Mouse (Mus musculus): ENCODE measurements around the gene Plekha6.

The Plekha6 gene

GRCm38 (mm10) chr1:133163820-133164431, at the start of gene Plekha6:
TSS of gene Plekha6 (plus strand) at chr1:133164210.
- peak; percentile 30 for DNase-seq

- no peak for DNase-seq
Measured at GRCm38 (mm10) chr1:133116108-133116507, 47.9 kb upstream of the Plekha6 start.

GRCm38 (mm10) chr1:133118127-133118526, 45.9 kb upstream of the Plekha6 start:
- peak; percentile 71 for DNase-seq

GRCm38 (mm10) chr1:133118844-133119243, 45.2 kb upstream of the Plekha6 start:
- no peak for DNase-seq

- peak; percentile 38 for DNase-seq
Measured at GRCm38 (mm10) chr1:133119931-133120712, 43.9 kb upstream of the Plekha6 start.

GRCm38 (mm10) chr1:133121246-133121645, 42.8 kb upstream of the Plekha6 start:
- DNase-seq, result no peak

- DNase-seq, result no peak
Measured at GRCm38 (mm10) chr1:133124137-133124536, 39.9 kb upstream of the Plekha6 start.

- DNase-seq, result no peak
Measured at GRCm38 (mm10) chr1:133125640-133126364, 38.2 kb upstream of the Plekha6 start.

- no peak for DNase-seq
Measured at GRCm38 (mm10) chr1:133126365-133126740, 37.7 kb upstream of the Plekha6 start.

- no peak for DNase-seq
Measured at GRCm38 (mm10) chr1:133127328-133127727, 36.7 kb upstream of the Plekha6 start.

- DNase-seq, result no peak
Measured at GRCm38 (mm10) chr1:133129471-133130221, 34.4 kb upstream of the Plekha6 start.

GRCm38 (mm10) chr1:133130638-133131560, 33.1 kb upstream of the Plekha6 start, which contains the start of gene Ppp1r15b:
TSS of gene Ppp1r15b (plus strand) at chr1:133131143.
- DNase-seq, result peak; percentile 99

GRCm38 (mm10) chr1:133131561-133131905, 32.5 kb upstream of the Plekha6 start:
- DNase-seq, result no peak

GRCm38 (mm10) chr1:133131936-133132335, 32.1 kb upstream of the Plekha6 start:
- DNase-seq, result no peak

GRCm38 (mm10) chr1:133132388-133133326, 31.4 kb upstream of the Plekha6 start:
- DNase-seq, result no peak

GRCm38 (mm10) chr1:133133425-133133824, 30.6 kb upstream of the Plekha6 start:
- no peak for DNase-seq

- no peak for DNase-seq
Measured at GRCm38 (mm10) chr1:133134071-133134470, 29.9 kb upstream of the Plekha6 start.

- no peak for DNase-seq
Measured at GRCm38 (mm10) chr1:133134881-133135280, 29.1 kb upstream of the Plekha6 start.

- DNase-seq, result no peak
Measured at GRCm38 (mm10) chr1:133135808-133136207, 28.2 kb upstream of the Plekha6 start.

GRCm38 (mm10) chr1:133138401-133138800, 25.6 kb upstream of the Plekha6 start:
- no peak for DNase-seq
